Mouse (Mus musculus) gastrocnemius, postnatal 4 days (tissue): ENCODE data around the gene Tspan5. TPM values are rescaled to one million over a fixed set of nuclear protein-coding genes. Genes with fewer than 3 reads are reported as not detected.

Experiments
- DNase-seq, 2 experiments: peaks; one replicate each; pipeline ENCODE4 v3.0.0; 2021 to 2022; ENCODE audit warnings: low spot score in 2 of 2, mixed read lengths in 2 of 2
- total RNA-seq, 2 experiments: library from RNA; stranded (reverse); gene quantifications; 2 replicates each; pipeline ENCODE4 v1.2.3; 2021

Tspan5 gene
- total RNA-seq, 2 experiments from 2014 or later: 16.3 to 17.5 TPM

DNA sequence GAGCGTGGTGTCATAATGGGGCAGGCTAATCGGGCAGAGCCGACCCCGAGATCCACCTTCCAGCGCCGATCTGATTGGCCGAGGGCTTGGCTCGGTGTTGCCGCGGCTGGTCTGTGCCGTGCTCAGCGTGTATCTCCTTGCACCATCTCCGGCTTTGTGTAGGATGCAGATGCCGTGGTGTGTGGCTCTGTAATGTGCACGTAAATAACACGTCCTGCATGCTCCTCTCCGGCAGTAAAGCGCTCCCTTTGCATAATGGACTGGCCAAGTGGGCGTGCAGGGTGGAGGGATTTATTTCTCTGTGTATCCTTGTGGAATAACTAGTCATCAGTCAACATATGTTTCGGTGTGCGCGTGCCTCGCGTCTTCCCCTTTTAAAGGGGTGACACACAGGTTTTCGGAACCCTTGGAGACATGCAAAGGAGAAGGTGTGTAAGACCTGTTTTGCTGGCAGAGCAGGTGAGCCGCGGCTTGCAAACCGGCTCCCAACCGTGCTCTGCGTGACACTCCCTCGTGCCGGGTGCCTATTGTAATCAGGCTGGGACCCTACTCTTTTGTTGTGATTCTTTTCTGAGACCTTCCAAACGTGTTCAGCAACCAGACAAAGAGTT is 1.2 kb downstream of the Tspan5 start:
- DNase-seq: peak; percentile 29 to 59

DNA sequence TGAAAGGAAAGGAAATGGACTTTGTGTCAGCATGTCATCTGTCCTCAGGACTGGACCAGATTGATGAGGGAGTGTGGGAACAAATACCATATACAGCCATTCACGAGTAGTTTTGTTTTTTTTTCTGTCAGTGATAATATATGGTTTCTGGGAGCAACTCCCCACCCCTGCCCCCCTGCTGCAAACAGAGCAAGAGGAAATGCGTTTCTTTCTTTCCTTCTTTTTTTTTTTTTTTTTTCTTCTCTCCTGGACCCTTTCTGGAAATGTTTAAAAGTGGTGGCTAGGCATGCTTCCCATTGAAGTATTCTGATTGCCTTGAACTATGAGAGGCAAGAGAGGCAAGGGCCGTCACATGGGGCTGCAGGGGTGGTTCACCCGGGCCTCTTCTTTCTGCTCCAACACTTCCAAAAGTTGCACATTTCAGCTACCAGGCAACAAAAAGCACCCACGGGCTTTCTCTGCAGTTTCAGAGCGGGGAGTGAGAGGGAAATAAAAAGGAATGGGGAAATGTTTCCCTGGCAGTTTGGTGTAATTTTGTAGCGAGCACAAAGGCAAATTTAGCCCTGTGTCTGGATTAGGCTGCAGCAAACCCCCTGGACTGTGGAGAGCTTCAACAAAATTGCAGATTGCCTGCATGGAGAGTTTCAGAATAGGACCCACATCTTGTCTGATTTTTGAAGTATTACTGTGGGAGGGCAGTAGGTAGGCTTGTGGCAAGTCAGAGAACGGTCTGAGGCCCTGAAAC is 2.2 kb downstream of the Tspan5 start:
- no peak for DNase-seq

DNA sequence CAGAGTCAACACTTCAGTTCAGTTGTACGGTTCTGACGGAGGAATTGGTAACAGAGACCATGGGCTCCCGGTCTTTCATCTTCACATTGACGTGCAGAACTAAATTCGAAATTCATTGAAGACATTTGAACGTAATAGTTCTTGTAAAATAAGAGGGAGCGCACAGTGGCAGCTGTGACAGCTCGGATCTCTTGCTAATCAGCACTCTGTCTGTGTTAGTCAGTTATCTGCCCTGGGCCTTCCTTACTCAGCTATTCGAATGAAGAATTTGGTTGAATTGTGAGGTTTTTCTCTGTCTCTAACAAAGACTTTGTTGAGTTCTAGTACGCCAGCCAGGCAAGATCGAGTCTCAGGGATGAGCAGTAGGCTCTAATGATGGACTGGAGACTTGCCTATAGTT is 3.1 kb downstream of the Tspan5 start:
- DNase-seq: no peak

DNA sequence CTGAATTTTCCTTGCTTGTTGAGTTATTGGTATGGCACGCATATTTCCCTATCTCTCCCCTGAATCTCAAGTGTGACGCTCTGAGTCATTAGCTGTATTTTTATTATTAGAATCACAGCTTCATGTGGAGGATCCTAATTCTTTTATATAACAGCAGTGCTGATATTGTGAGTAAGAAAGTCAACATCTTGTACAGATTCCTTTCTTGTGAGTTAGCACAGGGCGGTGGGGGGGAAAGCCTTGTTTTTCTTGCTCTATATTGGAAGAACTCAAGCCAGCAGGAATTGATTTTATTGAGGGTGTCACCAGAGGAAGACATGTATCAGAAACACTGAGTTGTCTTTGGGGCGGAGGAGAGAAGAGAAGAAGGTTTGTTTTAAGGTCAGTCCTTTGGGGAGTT is 3.6 kb downstream of the Tspan5 start:
- DNase-seq: no peak

DNA sequence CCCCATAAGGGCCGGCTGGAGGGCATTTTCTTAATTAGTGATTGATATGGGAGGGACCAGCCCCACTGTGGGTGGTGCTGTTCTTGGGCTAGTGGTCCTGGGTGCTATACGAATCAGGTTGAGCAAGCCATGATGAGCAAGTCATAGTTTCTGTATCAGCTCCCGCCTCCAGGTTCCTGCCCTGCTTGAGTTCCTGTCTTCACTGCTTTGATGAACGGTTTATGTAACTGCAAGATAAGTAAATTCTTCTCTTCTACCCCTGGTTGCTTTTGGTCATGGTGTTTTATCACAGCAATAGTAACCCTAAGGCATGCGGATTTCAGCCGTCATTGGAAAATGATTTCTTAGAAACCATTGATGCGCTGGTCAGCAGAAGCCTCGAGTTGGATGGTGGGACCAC is 4.6 kb downstream of the Tspan5 start:
- DNase-seq: no peak

DNA sequence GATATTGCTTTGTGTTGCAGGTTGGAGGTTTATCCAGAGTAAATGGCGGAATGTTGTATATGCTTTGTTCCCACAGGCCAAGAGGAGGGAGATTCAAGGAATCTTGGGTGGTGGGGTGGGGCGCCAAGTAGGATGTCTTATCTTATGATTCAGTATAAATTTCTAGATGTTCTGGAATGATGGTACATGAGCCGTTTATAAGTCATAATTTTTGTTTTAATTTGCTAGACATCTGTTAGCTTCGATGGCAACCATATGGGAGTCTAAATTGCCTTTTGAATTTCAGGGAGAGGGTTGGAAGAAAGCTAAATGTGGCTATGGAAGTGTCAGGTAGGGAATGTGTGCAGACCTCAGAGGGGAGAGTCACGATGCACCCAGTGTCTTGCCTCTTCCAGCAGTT is 5.0 kb downstream of the Tspan5 start:
- no peak for DNase-seq

DNA sequence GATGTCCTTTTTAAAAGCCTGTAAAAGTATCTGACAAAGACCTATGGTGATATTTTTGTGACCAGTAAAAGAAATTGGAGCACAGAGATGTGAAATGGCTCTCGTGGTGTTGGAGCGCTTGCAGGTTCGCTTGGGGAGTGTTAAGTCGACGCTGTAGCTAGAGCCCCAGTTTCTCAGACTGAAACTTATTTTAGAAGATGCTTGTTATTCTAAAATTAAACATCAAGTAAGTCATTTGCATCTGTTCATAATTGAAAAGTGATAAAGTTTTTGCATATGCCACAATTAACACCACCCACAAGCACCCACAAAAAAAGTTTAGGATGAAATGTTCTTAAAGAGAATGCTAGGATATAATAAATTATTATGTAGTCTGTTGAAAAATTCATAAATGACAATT is 6.0 kb downstream of the Tspan5 start:
- no peak for DNase-seq

DNA sequence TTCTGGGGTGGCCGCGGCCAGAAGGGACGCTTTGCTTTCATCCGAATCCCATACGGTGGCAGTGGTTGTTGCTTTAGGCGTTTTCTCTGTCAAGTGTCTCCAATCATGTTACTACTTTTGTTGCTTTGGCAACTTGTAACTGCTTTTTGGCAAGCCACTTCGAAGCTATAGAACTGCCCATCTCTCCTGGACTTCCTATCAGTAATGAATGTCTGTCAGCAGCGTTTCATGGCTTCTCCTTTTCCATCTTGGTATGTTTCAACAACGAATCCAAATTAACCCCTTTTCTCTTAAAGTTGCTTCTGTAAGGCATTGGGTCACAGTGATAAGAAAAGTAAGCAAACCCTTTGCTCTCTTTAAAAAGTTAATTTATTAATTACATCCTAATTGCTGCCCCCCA is 7.7 kb downstream of the Tspan5 start:
- no peak for DNase-seq

DNA sequence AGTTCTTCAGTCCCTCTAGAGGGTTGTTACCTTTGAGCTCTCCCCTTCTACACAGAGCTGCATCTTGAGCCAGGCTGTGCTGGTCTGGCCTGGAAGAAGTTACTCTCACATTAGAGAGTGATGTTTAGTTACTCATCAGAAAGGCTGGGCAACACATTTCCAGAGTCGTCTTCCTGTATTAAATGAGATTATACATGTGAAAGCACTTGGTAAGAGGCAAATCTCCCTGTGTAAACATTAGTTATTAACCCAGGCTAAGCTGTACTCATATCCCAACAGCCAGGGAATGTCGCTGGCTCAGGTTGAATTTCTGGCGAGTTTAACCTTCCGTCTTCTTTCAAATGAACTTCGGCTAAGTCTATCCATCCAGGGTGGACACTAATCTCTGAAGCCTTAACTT is 9.3 kb downstream of the Tspan5 start:
- no peak for DNase-seq

DNA sequence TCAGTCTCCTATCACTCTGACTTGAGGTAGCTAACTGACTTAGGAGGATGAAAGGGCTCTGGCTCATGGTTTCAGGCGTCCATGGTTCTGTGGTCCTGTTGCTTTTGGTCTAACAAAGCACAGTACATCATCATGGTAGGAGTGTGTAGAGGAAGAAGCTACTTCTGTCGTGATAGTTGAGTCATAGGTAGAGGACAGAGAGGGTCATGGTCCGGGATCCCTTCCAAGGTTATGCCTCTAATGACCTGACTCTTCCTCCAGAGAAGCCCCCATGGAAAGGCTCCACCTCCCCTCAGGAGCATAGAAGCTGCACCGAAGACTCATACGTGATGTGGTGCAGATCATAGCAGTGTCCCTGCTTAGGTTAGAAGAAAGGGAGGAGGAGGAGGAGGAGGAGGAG is 10.1 kb downstream of the Tspan5 start:
- no peak for DNase-seq

DNA sequence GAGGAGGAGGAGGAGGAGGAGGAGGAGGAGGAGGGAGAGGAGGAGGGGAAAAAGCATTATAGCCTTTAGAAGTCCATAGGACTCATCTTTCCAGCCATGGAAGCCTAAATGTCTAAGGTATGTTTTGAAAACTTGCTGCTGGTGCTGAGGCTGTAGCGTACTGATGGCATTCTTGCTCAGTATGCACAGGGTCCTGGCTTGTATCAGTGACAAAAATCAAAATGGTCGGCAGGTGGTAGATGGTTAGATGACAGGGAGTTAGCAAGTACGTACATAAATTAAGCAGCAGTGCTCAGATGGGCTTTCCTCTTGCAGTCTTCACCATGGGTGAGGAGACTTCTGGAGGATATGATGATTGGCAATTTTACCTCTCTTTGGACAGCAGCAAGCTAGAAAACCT is 10.8 kb downstream of the Tspan5 start:
- no peak for DNase-seq

DNA sequence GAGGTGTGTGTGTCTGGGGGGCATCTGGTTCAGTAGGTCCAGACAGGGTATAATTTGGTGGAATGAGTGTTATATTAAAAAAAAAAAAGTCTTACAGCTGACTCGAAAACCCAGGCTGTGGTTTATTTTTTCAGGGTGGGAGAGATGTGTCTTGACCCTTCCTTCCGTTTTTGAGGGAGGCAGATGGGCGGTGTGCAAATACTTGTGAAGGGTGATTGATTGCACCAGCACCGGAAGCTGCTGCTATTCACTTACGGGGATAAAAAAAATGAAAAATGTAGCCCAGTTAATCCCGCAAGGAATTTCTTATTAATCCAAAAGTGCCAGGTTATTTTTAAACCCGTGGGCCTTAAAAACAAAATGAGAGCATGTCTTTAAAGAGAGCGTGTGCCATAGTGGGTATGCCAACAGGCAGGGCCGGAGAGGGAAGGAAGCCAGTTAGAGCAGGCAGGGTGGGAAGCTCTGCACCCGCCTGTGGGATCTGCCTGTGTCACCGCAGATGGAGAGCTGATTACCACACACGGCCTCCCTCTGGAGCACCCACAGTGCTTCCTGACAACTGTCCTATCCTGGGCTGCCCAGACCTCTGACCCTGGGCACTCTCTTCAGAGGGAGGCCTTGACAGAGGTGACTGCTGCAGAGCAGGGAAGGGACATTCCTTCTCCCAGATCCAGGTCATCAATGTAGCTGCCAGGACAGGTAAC is 11.3 kb downstream of the Tspan5 start:
- no peak for DNase-seq

DNA sequence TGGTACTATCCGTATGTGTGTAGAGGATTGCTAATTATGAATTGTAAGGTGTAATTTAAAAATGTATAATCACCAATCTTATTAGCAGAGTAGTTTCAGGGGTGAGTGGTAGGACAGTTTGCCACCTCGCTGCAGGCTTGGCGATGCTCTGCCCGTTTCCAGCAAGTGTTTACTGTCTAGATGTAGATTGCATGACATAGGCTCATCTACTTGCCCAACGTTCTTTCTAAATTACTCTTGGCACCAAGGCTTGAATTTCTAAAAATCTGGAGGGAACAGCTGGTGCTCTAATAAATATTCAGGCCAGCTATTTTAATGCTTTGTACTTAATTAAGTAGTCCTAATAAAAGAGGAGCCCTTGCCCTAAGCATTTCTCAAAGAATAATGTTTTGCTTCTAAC is 12.3 kb downstream of the Tspan5 start:
- DNase-seq: no peak

DNA sequence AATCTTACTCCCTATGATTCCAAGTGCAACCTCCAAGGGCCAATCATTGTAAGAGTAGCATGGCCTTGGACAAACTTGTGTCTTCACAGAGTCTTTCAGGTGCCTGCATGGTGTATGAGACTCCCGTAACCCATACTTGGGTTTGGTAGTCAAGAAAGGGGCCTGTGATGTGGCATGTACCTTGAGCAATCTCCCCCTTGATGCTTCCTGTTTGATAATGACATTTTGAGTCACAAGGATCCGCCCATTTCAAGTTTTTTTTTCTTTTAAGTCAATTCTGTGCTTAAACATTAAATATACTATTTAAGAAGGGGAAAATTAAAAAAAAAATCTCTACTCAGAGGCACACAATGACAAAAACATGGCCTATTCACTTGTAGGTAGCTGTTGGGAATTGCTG is 15.3 kb downstream of the Tspan5 start:
- DNase-seq: no peak

DNA sequence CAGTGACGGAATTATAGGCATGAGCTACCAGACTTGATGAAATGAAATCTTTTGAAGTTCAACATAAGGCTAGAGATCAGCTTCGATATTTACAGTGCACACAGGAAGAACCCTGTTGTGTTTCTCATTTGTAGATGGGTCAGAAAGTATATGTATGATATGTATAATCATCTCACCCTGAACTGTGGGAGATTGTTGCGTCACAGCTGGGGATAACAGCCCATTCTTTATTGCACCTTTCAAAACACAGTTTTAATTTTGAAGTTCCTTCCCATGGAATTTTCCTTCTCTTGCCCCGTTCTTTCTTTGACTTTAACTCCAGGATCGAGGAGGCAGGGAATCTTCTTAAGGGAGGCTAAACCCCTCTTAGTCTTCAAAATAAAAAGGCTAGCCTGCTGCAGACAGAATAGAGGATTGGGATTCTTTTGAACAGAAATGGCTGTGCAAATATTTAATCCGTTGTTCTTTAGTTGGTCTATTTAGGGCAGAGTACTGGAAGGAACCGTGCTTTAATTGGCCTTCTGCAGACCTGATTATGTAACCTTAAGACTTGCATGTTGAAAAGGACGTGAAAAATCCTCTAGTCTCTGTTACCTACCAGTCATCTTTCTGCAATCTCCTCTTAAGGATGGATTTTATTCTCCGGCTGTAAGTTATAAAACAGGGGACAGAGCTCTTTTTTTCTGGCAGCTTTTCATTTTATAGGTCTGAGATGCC is 18.1 kb downstream of the Tspan5 start:
- DNase-seq: no peak

DNA sequence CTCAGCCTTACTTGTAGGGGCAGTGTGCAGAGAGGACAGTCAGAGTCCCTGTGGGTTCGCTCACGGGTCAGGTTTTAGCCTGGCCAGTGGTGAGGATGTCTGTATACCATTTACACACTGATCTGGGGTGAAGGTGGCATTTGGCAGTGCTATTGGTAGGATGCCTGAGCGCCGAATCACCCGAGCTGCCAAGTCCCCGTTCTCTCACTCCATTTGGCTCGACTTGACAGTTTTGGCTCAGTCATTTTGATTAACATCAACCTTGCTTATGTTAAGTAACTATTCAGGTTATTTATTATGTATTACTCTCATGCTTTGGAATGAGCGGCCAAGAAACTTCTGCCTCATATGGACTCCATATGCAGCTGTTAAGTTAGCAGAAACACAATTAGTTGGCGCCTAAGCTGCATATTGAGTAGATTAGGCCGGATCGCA is 18.7 kb downstream of the Tspan5 start:
- no peak for DNase-seq

DNA sequence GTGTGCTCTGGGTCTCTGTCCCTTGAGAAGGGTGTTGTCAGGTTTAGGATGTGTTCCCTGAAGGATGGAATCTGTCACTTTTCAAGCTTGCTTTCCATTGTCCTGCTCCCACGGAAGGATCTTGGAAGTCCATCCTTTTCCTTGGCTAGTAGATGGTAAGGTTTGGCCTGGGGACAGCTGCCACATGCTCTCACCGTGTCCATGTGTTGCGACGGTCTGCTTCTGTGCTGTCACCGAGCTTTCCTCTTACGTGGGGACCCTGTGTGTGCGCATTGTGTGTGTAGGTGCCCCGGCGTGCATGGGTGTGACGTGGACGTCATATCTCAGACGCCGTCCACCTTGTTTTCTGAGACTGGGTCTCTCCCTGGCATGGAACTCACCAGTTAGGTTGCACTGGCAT is 19.5 kb downstream of the Tspan5 start:
- no peak for DNase-seq

DNA sequence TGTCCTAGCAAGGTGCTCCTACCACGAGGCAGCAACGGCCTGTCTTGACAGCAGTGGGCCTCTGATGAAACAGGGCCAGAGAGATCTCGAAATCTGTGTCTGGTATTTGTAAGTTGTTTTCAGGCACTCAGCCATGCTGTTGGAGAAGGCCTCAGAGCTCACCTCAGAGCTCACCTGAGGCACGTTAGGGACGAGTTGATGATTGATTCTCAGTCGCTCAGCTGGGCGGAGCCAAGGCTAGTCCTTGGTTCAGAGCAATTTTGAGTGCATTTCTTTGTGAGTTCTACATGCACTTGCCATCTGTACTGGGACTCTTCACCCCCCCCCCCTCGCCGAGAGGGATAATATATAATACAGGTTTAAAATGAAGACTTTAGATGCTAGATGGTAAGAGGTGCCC is 21.9 kb downstream of the Tspan5 start:
- no peak for DNase-seq

DNA sequence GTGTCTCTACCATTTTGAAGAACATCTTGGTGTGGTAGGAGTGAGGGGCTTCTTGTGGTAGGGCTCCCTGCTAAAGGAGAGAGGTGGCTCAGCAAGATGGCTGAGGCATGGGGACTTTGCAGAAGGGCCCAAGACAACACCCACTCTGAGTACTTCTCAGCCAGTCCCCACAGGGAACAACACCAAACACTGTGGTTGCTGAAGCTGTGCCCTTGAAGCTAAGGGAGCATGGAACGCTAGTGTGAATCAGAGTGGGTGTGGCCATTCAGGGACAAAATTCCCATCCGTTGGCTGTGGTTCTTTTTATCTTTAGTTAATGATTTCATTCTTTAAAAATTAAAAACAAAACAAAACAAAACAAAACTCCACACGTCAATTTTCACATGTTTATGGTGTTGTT is 22.8 kb downstream of the Tspan5 start:
- no peak for DNase-seq

DNA sequence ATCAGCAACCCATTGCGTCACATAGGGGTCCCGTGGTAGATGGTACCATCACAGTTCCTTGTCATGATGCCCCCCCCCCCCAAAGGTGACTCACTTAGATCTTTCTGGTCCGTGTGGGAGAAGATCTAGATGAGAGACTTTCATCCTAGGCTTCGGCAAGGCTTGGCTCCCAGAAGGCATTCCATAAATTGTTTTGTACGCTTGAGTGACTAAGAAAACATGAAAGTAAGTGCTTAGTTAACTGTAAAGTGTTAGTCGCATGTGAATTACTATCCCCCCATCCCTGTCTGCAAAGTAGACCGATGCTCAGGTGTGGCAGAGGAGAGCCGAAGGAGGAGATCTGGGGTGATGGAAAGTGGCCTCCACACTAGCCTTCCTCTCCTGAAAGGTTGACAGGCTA is 25.0 kb downstream of the Tspan5 start:
- DNase-seq: no peak

DNA sequence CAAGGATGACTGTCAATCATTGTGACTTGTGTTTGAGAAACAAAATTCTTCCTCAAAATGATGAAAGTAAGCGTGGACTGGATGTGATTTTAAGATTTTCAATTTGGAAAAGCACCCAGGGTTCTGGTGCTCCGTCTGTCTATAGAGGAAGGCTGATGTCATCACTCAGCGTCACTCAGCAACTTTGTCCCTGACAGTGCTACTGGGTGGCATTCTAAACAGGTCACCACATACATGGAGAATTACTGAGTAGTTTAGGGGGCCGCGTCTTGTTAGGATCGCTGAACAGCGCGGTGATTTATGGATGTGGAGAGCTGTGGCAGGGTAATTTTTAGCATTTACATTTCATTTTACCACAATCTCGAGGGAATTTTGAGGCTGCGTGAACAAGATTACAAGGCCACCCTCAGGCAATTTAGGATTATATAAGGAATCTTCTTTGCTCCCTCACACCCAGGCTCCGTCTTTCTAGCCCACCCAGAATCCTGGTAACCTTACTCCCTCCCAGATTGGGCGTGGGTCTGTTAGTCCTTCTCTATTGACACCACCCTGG is 26.6 kb downstream of the Tspan5 start:
- no peak for DNase-seq
